Mouse (Mus musculus): ENCODE results near the gene Zfp970. TPM values are rescaled to one million over a fixed set of nuclear protein-coding genes. Genes with fewer than 3 reads are reported as not detected.

Zfp970 gene
- 34.9 TPM for polyA plus RNA-seq (2015; fragmentation: Illumina TruSeq; extraction: RNeasy Lipid Tissue Mini Kit (QIAGEN cat#74804); ENCODE audit: low read depth, low replicate concordance)

DNA sequence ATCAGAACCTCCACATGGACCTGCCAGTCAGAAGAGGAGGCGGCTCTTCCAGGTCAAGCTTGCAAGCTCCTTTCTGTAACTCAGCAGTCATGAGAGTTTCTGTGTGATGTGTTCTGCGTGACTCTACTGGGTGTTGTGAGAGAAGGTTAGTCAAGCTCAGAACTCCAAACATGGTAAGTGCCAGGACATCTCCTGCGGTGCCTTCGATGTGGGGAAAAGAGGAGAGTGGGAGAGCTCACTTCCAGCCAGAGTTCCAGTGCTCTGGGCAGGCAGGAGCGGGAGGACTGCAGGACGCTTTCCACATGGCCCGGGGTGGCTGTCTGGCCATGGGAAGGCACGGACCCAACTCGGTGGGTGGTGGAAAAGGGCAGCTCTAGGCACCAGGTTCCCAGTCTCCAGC lies at the start of gene Zfp970:
Gene Zfp970, plus strand, starts transcription at position 58 of the 400 bp plus-strand sequence.

DNA sequence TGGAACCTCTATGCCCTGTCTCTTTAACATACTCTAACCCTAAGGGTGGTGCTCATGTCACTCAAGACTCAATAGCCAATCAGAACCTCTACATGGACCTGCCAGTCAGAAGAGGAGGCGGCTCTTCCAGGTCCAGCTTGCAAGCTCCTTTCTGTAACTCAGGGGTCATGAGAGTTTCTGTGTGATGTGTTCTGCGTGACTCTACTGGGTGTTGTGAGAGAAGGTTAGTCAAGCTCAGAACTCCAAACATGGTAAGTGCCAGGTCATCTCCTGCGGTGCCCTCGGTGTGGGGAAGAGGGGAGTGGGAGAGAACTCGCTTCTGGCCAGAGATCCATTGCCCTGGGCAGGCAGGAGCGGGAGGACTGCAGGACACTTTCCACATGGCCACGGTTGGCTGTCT lies 33.5 kb downstream of the Zfp970 start, which contains the start of gene Gm14403:
Gene Gm14403, plus strand, starts transcription at position 149 of the 400 bp plus-strand sequence.

Other genes starting within 250 kb of the Zfp970 start
- not detected for gene Gm14409, start 197.7 kb upstream of the Zfp970 start, polyA plus RNA-seq (2015; fragmentation: Illumina TruSeq; extraction: RNeasy Lipid Tissue Mini Kit (QIAGEN cat#74804); ENCODE audit: low read depth, low replicate concordance)
- 5.5 TPM for gene Gm14412, start 140.4 kb upstream of the Zfp970 start, polyA plus RNA-seq (2015; fragmentation: Illumina TruSeq; extraction: RNeasy Lipid Tissue Mini Kit (QIAGEN cat#74804); ENCODE audit: low read depth, low replicate concordance)
- 16.5 TPM for gene Gm14418, start 66.4 kb upstream of the Zfp970 start, polyA plus RNA-seq (2015; fragmentation: Illumina TruSeq; extraction: RNeasy Lipid Tissue Mini Kit (QIAGEN cat#74804); ENCODE audit: low read depth, low replicate concordance)
- 14.9 TPM for gene Gm14403, start 33.5 kb downstream of the Zfp970 start, polyA plus RNA-seq (2015; fragmentation: Illumina TruSeq; extraction: RNeasy Lipid Tissue Mini Kit (QIAGEN cat#74804); ENCODE audit: low read depth, low replicate concordance)
- gene Gm14406, start 113.5 kb downstream of the Zfp970 start, polyA plus RNA-seq (2015; fragmentation: Illumina TruSeq; extraction: RNeasy Lipid Tissue Mini Kit (QIAGEN cat#74804); ENCODE audit: low read depth, low replicate concordance) = not detected

Measured in brain, adult 10 weeks (tissue).